Mouse (Mus musculus): ENCODE results near the gene Emsy. TPM values are rescaled to one million over a fixed set of nuclear protein-coding genes. Genes with fewer than 3 reads are reported as not detected.

Gene Emsy
- polyA plus RNA-seq, 1 experiment = 2.4 TPM

- TF ChIP-seq GATA1 (IDR thresholded peaks at IDR 0.05; ENCODE audit: borderline replicate concordance, low read length) (no peak), FLI1 (IDR thresholded peaks at IDR 0.05; ENCODE audit: low read length) (no peak)
- Histone ChIP-seq H3K27me3 (replicated peaks) (no peaks in the 10 kb centered on the region), H3K4me3 (replicated peaks) (no peak overlapping the region), H3K9me3 (no peaks in the 10 kb centered on the region), H3K36me3 (replicated peaks; ENCODE audit: low read length) (peaks cover 88% of the 10 kb centered on the region), H3K4me1 (no peaks in the 10 kb centered on the region)
Observed at GRCm38 (mm10) chr7:98629947-98630346, 26.6 kb downstream of the Emsy start.

GRCm38 (mm10) chr7:98617739-98618138 lies 38.8 kb downstream of the Emsy start:
- H3K27me3 ChIP-seq (replicated peaks) = no peaks in the 10 kb centered on the region
- no peak overlapping the region for H3K4me3 ChIP-seq (replicated peaks)
- TF ChIP-seq FLI1 (IDR thresholded peaks at IDR 0.05; ENCODE audit: low read length) (no peak), GATA1 (IDR thresholded peaks at IDR 0.05; ENCODE audit: borderline replicate concordance, low read length) (no peak)
- H3K4me1 ChIP-seq = no peaks in the 10 kb centered on the region
- peaks cover 85% of the 10 kb centered on the region for H3K36me3 ChIP-seq (replicated peaks; ENCODE audit: low read length)
- H3K9me3 ChIP-seq = no peaks in the 10 kb centered on the region

- H3K27me3 ChIP-seq (replicated peaks) = no peaks in the 10 kb centered on the region
- H3K9me3 ChIP-seq = no peaks in the 10 kb centered on the region
- H3K4me3 ChIP-seq (replicated peaks) = no peak overlapping the region
- TF ChIP-seq FLI1 (IDR thresholded peaks at IDR 0.05; ENCODE audit: low read length) (no peak), GATA1 (IDR thresholded peaks at IDR 0.05; ENCODE audit: borderline replicate concordance, low read length) (no peak)
- H3K36me3 ChIP-seq (replicated peaks; ENCODE audit: low read length) = peaks cover 76% of the 10 kb centered on the region
- H3K4me1 ChIP-seq = peaks cover 2% of the 10 kb centered on the region
Observed at GRCm38 (mm10) chr7:98612936-98613335, 43.6 kb downstream of the Emsy start.

- peaks cover 56% of the 10 kb centered on the region for H3K36me3 ChIP-seq (replicated peaks; ENCODE audit: low read length)
- no peak for TF ChIP-seq FLI1 (IDR thresholded peaks at IDR 0.05; ENCODE audit: low read length)
- no peak for TF ChIP-seq GATA1 (IDR thresholded peaks at IDR 0.05; ENCODE audit: borderline replicate concordance, low read length)
- no peaks in the 10 kb centered on the region for H3K27me3 ChIP-seq (replicated peaks)
- H3K4me3 ChIP-seq (replicated peaks) = no peak overlapping the region
- H3K4me1 ChIP-seq = peaks cover 6% of the 10 kb centered on the region
- H3K9me3 ChIP-seq = no peaks in the 10 kb centered on the region
Observed at GRCm38 (mm10) chr7:98608520-98608919, 48.1 kb downstream of the Emsy start.

GRCm38 (mm10) chr7:98607158-98607557 lies 49.4 kb downstream of the Emsy start:
- no peaks in the 10 kb centered on the region for H3K9me3 ChIP-seq
- H3K36me3 ChIP-seq (replicated peaks; ENCODE audit: low read length) = peaks cover 56% of the 10 kb centered on the region
- H3K4me3 ChIP-seq (replicated peaks) = no peak overlapping the region
- no peaks in the 10 kb centered on the region for H3K27me3 ChIP-seq (replicated peaks)
- peaks cover 8% of the 10 kb centered on the region for H3K4me1 ChIP-seq
- TF ChIP-seq FLI1 (IDR thresholded peaks at IDR 0.05; ENCODE audit: low read length) = no peak
- no peak for TF ChIP-seq GATA1 (IDR thresholded peaks at IDR 0.05; ENCODE audit: borderline replicate concordance, low read length)

GRCm38 (mm10) chr7:98601715-98602114 lies 54.9 kb downstream of the Emsy start:
- no peak overlapping the region for H3K4me3 ChIP-seq (replicated peaks)
- H3K27me3 ChIP-seq (replicated peaks) = no peaks in the 10 kb centered on the region
- no peaks in the 10 kb centered on the region for H3K9me3 ChIP-seq
- no peak for TF ChIP-seq GATA1 (IDR thresholded peaks at IDR 0.05; ENCODE audit: borderline replicate concordance, low read length)
- no peak for TF ChIP-seq FLI1 (IDR thresholded peaks at IDR 0.05; ENCODE audit: low read length)
- peaks cover 62% of the 10 kb centered on the region for H3K36me3 ChIP-seq (replicated peaks; ENCODE audit: low read length)
- H3K4me1 ChIP-seq = peaks cover 8% of the 10 kb centered on the region; the same call in 1 of the 2 replicates

GRCm38 (mm10) chr7:98597402-98597801 lies 59.2 kb downstream of the Emsy start:
- H3K36me3 ChIP-seq (replicated peaks; ENCODE audit: low read length) = peaks cover 82% of the 10 kb centered on the region
- H3K4me3 ChIP-seq (replicated peaks) = no peak overlapping the region
- H3K27me3 ChIP-seq (replicated peaks) = no peaks in the 10 kb centered on the region
- H3K9me3 ChIP-seq = no peaks in the 10 kb centered on the region
- TF ChIP-seq FLI1 (IDR thresholded peaks at IDR 0.05; ENCODE audit: low read length) (no peak), GATA1 (IDR thresholded peaks at IDR 0.05; ENCODE audit: borderline replicate concordance, low read length) (no peak)
- peaks cover 16% of the 10 kb centered on the region for H3K4me1 ChIP-seq

- peaks cover 92% of the 10 kb centered on the region for H3K36me3 ChIP-seq (replicated peaks; ENCODE audit: low read length)
Observed at GRCm38 (mm10) chr7:98594731-98595130, 61.9 kb downstream of the Emsy start.

GRCm38 (mm10) chr7:98593276-98593675 lies 63.3 kb downstream of the Emsy start:
- Histone ChIP-seq H3K27me3 (replicated peaks) (no peaks in the 10 kb centered on the region), H3K9me3 (no peaks in the 10 kb centered on the region), H3K36me3 (replicated peaks; ENCODE audit: low read length) (peaks cover 93% of the 10 kb centered on the region), H3K4me1 (peaks cover 14% of the 10 kb centered on the region), H3K4me3 (replicated peaks) (no peak overlapping the region)
- TF ChIP-seq GATA1 (IDR thresholded peaks at IDR 0.05; ENCODE audit: borderline replicate concordance, low read length) (no peak), FLI1 (IDR thresholded peaks at IDR 0.05; ENCODE audit: low read length) (no peak)

More at GRCm38 (mm10) chr7:98594731-98595130, 61.9 kb downstream of the Emsy start:
- H3K4me3 ChIP-seq (replicated peaks) = no peak overlapping the region
- no peaks in the 10 kb centered on the region for H3K27me3 ChIP-seq (replicated peaks)
- H3K9me3 ChIP-seq = no peaks in the 10 kb centered on the region
- no peak for TF ChIP-seq GATA1 (IDR thresholded peaks at IDR 0.05; ENCODE audit: borderline replicate concordance, low read length)
- no peak for TF ChIP-seq FLI1 (IDR thresholded peaks at IDR 0.05; ENCODE audit: low read length)
- peaks cover 8% of the 10 kb centered on the region for H3K4me1 ChIP-seq

GRCm38 (mm10) chr7:98589028-98589427 lies 67.6 kb downstream of the Emsy start:
- Histone ChIP-seq H3K36me3 (replicated peaks; ENCODE audit: low read length) (peaks cover 65% of the 10 kb centered on the region), H3K4me3 (replicated peaks) (no peak overlapping the region), H3K4me1 (peaks cover 27% of the 10 kb centered on the region), H3K9me3 (no peaks in the 10 kb centered on the region), H3K27me3 (replicated peaks) (no peaks in the 10 kb centered on the region)
- TF ChIP-seq GATA1 (IDR thresholded peaks at IDR 0.05; ENCODE audit: borderline replicate concordance, low read length) = no peak
- no peak for TF ChIP-seq FLI1 (IDR thresholded peaks at IDR 0.05; ENCODE audit: low read length)

GRCm38 (mm10) chr7:98586313-98586712 lies 70.3 kb downstream of the Emsy start:
- peaks cover 40% of the 10 kb centered on the region for H3K36me3 ChIP-seq (replicated peaks; ENCODE audit: low read length)
- H3K27me3 ChIP-seq (replicated peaks) = no peaks in the 10 kb centered on the region
- TF ChIP-seq GATA1 (IDR thresholded peaks at IDR 0.05; ENCODE audit: borderline replicate concordance, low read length) (no peak), FLI1 (IDR thresholded peaks at IDR 0.05; ENCODE audit: low read length) (no peak)
- no peaks in the 10 kb centered on the region for H3K9me3 ChIP-seq
- H3K4me3 ChIP-seq (replicated peaks) = no peak overlapping the region
- peaks cover 43% of the 10 kb centered on the region for H3K4me1 ChIP-seq

Data from megakaryocyte, embryonic 14.5 days (primary cell).